Mouse (Mus musculus) midbrain, embryonic 14.5 days (tissue): ENCODE results near the gene Baz1b. TPM values are rescaled to one million over a fixed set of nuclear protein-coding genes. Genes with fewer than 3 reads are reported as not detected.

Experiments used
- ATAC-seq: fragments of 200-750 bp; cut with Nextera tagmentation; 2 replicates; pipeline ENCODE4 v1.8.0; 2017; ENCODE audit warnings: moderate number of reproducible peaks, moderate library complexity; ENCODE audit not compliant: low FRiP score, low TSS enrichment
- DNase-seq: peaks from one replicate; pipeline ENCODE4 v3.0.0-alpha.2; 2015
- H3K27ac ChIP-seq: fragments of 300-500 bp; sonication (generic); replicated peaks from 2 replicates; pipeline ENCODE4 v1.5.1; 2014; ENCODE audit warnings: mild to moderate bottlenecking, low read depth, low read length, moderate library complexity
- H3K27me3 ChIP-seq: fragments of 300-500 bp; sonication (generic); 2 replicates; pipeline ENCODE4 v1.6.1; 2014; ENCODE audit warnings: low read length, control low read depth, mixed read lengths; ENCODE audit not compliant: control insufficient read depth, insufficient read depth
- H3K36me3 ChIP-seq: fragments of 300-500 bp; sonication (generic); 2 replicates; pipeline ENCODE4 v1.6.1; 2014; ENCODE audit warnings: low read length, control low read depth; ENCODE audit not compliant: control insufficient read depth, insufficient read depth
- H3K4me1 ChIP-seq: fragments of 300-500 bp; sonication (generic); 2 replicates; pipeline ENCODE4 v1.6.1; 2014; ENCODE audit warnings: mild to moderate bottlenecking, antibody characterized with exemption, low read length, control low read depth; ENCODE audit not compliant: control insufficient read depth, insufficient read depth
- H3K4me2 ChIP-seq: fragments of 300-500 bp; sonication (generic); 2 replicates; pipeline ENCODE4 v1.6.1; 2014; ENCODE audit warnings: mild to moderate bottlenecking, low read length, moderate library complexity
- H3K4me3 ChIP-seq: fragments of 300-500 bp; sonication (generic); replicated peaks from 2 replicates; pipeline ENCODE4 v1.5.1; 2014; ENCODE audit warnings: low read depth, low read length
- H3K9ac ChIP-seq: fragments of 300-500 bp; sonication (generic); replicated peaks from 2 replicates; pipeline ENCODE4 v1.6.1; 2014; ENCODE audit warnings: mild to moderate bottlenecking, low read length, moderate library complexity
- H3K9me3 ChIP-seq: fragments of 300-500 bp; sonication (generic); 2 replicates; pipeline ENCODE4 v1.6.1; 2016; ENCODE audit warnings: low read length, control low read depth, mixed read lengths; ENCODE audit not compliant: control insufficient read depth
- WGBS: fragments of 180-500 bp; shearing (Covaris S2); extraction: QIAGEN DNeasy Blood & Tissue Kit; methylation state at CpG from one replicate; pipeline ENCODE4 v1.1.7; 2014; 5-methylcytosine and 5-hydroxymethylcytosine counted together
- polyA plus RNA-seq: library from polyadenylated mRNA; unstranded; fragments of >200 nt; fragmentation: Nextera tagmentation; extraction: Ambion mirVana; gene quantifications from 2 replicates; pipeline ENCODE4 v1.2.1, GENCODE M21; 2014

The Baz1b gene
- polyA plus RNA-seq, 1 experiment from 2014 or later: 43.9 TPM

DNA sequence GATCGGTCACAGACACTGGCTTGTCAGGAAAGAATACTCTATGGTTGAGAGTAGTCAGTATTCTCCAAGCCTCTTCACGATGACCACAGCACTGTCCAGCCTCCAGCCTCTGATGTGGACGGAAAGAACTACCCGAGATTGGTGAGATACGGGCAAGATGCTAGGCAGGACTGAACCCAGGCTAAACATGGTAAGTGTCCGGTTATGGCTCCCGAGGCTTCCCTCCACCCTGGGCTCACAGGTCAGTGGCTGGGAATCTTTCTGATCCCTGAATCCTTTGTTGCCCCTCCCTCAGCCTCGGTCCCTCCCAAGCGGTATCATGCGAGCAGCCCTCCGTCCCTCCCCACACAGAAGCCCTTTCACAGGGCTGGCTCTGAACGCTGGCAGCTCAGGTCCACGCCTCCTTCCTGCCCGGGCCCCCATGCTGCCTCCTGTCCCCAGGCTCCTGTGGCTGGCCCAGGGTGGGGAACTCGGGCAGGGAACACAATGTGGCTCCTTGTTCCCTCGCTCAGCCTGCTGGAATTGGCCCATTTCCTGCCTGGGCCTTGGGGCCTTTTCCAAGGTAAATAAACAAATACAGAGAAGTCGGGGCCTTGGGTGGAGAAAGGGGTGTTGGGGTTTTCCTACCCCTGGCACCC, 76.9 kb downstream of the Baz1b start:
- H3K36me3 ChIP-seq: no peaks in the 10 kb centered on the region
- 16% methylated on average over 17 of the region's 17 CpGs for WGBS
- no peak overlapping the region for H3K9ac ChIP-seq
- H3K27me3 ChIP-seq: no peaks in the 10 kb centered on the region
- no peak overlapping the region for H3K4me3 ChIP-seq
- H3K9me3 ChIP-seq: no peaks in the 10 kb centered on the region
- DNase-seq: peak; percentile 58
- 0 out of 2 replicates have a peak overlapping the region, but pooled peaks have one; percentile 8 for H3K4me2 ChIP-seq
- no peaks in the 10 kb centered on the region for H3K4me1 ChIP-seq
- ATAC-seq: peak; percentile 58
- H3K27ac ChIP-seq: peak overlapping the region; percentile 56

DNA sequence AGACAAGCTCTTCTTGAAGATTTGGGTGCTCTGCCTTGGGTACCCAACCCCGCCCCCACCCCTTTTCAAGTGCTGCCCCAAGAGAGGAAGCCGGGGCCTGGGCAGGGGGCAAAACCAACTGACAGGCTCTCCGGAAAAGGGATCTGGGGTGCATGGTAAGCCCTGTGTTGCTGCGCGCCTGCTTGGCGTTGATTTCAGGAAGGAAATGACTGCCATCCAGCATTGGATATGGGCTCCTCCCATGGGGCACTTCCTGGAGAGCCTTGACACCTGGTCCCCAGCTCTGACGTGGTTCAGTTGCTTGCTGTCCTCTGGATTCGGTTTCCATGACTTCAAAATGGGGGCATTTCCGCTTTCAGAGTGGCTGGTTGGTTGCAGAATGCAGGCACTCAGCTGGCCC, 77.5 kb downstream of the Baz1b start:
- Histone ChIP-seq H3K27me3 (no peaks in the 10 kb centered on the region), H3K4me2 (no peak overlapping the region), H3K27ac (peak overlapping the region; percentile 56), H3K4me3 (no peak overlapping the region), H3K36me3 (no peaks in the 10 kb centered on the region), H3K9me3 (no peaks in the 10 kb centered on the region), H3K9ac (no peak overlapping the region), H3K4me1 (no peaks in the 10 kb centered on the region)
- ATAC-seq (no peak), DNase-seq (no peak)
- WGBS: 58% methylated on average over 9 of the region's 9 CpGs

DNA sequence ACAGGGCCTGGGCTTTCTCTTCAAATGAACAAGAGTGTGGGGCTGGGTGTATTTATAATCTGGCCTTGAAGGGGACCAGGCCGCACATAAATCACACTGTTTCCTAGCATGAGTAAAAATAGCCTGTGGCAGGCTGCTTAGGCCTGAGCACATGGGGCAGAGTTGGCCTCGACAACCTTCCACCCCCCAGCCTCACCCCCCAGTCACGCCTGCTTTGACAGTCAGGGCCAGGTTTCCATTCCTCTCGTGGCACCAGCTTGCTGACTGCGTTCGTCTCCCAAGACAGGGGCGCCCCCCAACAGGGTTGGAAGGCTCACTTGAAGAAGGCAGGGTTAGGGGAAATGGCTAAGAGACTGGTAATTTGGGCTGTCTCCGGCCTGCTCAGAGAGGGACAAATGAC, 82.4 kb downstream of the Baz1b start:
- Histone ChIP-seq H3K9me3 (no peaks in the 10 kb centered on the region), H3K9ac (no peak overlapping the region), H3K27ac (no peak overlapping the region), H3K4me2 (no peak overlapping the region), H3K4me3 (no peak overlapping the region), H3K36me3 (no peaks in the 10 kb centered on the region), H3K27me3 (no peaks in the 10 kb centered on the region), H3K4me1 (no peaks in the 10 kb centered on the region)
- WGBS: 85% methylated on average over 8 of the region's 8 CpGs
- no peak for ATAC-seq
- DNase-seq: no peak

DNA sequence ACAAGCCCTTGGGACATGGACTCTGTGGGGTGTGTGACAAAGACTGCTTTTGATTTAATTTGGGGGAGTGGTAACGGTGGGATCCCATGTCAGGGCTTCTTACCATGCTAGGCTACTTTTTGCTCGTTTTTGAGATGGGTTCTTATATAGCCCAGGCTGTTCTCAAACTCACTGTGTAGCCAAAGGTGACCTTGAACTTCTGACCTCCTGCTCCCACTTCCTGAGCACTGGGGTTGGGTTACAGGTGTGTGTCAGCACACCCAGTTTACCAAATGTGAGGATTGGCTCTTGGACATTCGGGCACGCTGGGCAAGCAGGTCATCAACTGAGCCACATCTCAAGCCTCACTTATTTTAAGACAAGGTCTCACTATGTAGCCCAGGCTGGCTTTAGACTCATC, 83.3 kb downstream of the Baz1b start:
- Histone ChIP-seq H3K4me2 (no peak overlapping the region), H3K27me3 (no peaks in the 10 kb centered on the region), H3K4me1 (peaks cover 5% of the 10 kb centered on the region; the same call in 1 of the 2 replicates), H3K9ac (no peak overlapping the region), H3K9me3 (no peaks in the 10 kb centered on the region), H3K27ac (no peak overlapping the region), H3K36me3 (no peaks in the 10 kb centered on the region), H3K4me3 (no peak overlapping the region)
- ATAC-seq (no peak), DNase-seq (no peak)
- 90% methylated on average over 4 of the region's 4 CpGs for WGBS

DNA sequence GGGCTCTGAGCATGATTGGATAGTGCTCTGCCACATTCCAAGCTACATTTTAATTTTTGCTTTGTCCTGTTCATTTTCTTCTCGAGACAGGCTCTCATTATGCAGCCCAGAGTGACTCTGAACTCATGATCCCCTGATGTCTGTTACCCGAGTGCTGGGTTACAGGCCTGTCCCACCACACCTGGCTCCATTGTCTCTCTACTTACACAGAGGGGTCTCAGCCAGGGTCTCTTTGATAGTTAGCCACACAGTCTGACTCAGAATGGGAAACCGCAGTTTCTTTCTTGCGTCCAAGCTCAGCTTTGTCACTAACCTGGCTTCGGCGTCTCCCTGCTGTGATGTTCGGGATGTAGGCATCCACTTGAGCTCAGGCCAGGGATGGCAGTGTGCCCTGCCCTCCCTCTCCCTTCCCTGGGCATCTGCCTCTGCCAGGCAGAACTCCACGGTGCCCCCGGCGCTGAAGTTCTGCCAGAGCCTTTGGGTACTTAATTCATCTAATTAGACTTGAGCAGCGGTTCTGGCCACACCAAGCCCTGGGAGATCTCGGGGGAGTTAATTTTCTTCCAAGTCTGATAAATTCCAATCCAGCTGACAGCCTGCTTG, 84.6 kb downstream of the Baz1b start:
- ATAC-seq (no peak), DNase-seq (peak; percentile 75)
- H3K4me3 ChIP-seq: no peak overlapping the region
- H3K9me3 ChIP-seq: no peaks in the 10 kb centered on the region
- no peak overlapping the region for H3K27ac ChIP-seq
- H3K9ac ChIP-seq: no peak overlapping the region
- no peaks in the 10 kb centered on the region for H3K36me3 ChIP-seq
- WGBS: 36% methylated on average over 12 of the region's 12 CpGs
- no peaks in the 10 kb centered on the region for H3K27me3 ChIP-seq
- peaks cover 5% of the 10 kb centered on the region; the same call in 1 of the 2 replicates for H3K4me1 ChIP-seq
- H3K4me2 ChIP-seq: no peak overlapping the region

DNA sequence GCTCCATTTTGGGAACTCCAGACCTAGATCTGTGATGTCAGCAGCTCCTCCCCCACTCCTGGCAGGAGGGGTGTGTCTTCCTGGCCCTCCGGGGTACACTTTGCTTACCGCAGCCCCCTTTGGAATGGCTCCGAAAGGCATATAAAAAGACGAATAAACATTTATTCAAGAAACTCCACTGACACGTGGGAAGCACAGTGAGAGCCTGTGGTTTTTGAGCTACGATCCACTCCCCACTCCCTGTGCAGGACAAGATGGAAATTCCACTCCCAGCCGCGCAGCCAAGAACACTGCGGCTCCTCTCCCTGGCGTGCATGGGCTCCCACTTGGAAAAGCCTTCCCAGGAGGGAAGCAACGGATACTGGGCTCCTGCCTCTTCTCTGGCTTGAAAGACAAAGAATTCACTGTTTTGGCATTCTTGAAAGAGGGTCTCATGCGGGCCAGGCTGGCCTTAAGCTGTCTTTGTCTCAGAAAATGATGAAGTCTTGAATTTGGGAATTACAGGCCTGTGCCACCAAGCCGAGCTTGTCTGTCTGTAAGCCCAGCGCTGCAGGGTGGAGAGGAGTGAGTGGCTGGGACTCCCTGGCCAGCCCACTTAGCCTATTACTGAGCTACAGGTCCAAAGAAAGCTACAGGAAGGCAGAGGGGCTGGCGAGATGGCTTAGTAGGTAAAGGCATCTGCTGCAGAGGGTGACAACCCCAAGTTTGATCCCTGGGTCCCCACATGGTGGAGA, 87.8 kb downstream of the Baz1b start:
- no peak overlapping the region for H3K4me3 ChIP-seq
- DNase-seq: peak; percentile 54
- H3K9me3 ChIP-seq: no peaks in the 10 kb centered on the region
- H3K36me3 ChIP-seq: no peaks in the 10 kb centered on the region
- WGBS: 12% methylated on average over 15 of the region's 15 CpGs
- ATAC-seq: no peak
- H3K4me1 ChIP-seq: peaks cover 5% of the 10 kb centered on the region; the same call in 1 of the 2 replicates
- peak overlapping the region; percentile 15 for H3K27ac ChIP-seq
- no peak overlapping the region for H3K9ac ChIP-seq
- H3K27me3 ChIP-seq: no peaks in the 10 kb centered on the region
- peak overlapping the region; percentile 24 for H3K4me2 ChIP-seq

DNA sequence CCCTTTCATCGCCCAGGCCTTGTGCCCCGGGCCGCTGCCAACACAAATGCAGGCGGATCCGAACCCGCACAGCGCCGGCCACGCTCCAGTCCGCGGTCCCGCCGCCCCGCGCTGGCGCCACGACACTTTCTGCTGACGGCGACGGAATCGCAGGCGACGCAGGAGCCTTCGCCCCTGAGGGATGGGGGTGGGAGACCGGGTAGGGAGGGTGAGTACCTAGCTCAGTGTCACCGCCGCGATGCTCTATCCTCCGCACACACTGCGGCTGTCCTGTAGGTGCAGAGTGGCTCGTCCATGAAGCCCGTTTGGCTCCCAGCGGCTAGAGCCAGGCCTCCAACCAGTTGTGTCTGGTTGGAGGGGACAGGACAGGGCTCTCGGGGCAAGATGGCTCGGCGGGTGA, 89.5 kb downstream of the Baz1b start:
- 6% methylated on average over 36 of the region's 36 CpGs for WGBS
- no peaks in the 10 kb centered on the region for H3K36me3 ChIP-seq
- H3K4me3 ChIP-seq: peak overlapping the region; percentile 10; the same call in 1 of the 2 replicates
- ATAC-seq (no peak), DNase-seq (peak; percentile 35)
- H3K27ac ChIP-seq: no peak overlapping the region
- H3K4me2 ChIP-seq: peak overlapping the region; percentile 36
- H3K27me3 ChIP-seq: no peaks in the 10 kb centered on the region
- H3K9ac ChIP-seq: no peak overlapping the region
- H3K9me3 ChIP-seq: no peaks in the 10 kb centered on the region
- H3K4me1 ChIP-seq: peaks cover 5% of the 10 kb centered on the region; the same call in 1 of the 2 replicates

DNA sequence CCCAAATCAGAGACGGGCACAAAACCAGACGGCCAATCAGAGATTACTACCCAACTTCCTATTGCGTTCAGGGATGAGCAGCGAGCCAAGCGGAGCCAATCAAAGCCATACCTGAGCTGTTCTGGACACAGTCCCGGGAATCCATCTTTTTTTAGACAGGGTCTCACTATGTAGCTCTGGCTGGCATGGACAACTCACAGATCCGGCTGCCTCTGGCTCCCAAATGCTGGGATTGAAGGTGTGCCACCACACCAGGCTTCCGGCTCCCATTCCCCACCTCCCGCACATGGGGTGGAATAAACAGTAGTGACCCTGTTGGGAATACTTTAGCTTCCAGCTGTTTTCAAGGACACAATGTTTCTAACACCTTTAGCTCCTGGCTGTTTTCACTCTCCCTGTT, 93.2 kb downstream of the Baz1b start:
- ATAC-seq (no peak), DNase-seq (no peak)
- Histone ChIP-seq H3K27ac (no peak overlapping the region), H3K27me3 (no peaks in the 10 kb centered on the region), H3K9me3 (no peaks in the 10 kb centered on the region), H3K9ac (no peak overlapping the region), H3K36me3 (no peaks in the 10 kb centered on the region), H3K4me3 (no peak overlapping the region), H3K4me1 (no peaks in the 10 kb centered on the region), H3K4me2 (no peak overlapping the region)
- WGBS: 87% methylated on average over 9 of the region's 9 CpGs
